Mouse (Mus musculus) forebrain, embryonic 16.5 days (tissue): ENCODE results near the gene Mms19. TPM values are rescaled to one million over a fixed set of nuclear protein-coding genes. Genes with fewer than 3 reads are reported as not detected.

ENCODE experiments used
- ATAC-seq: fragments of 200-750 bp; cut with Nextera tagmentation; 2 replicates; pipeline ENCODE4 v1.8.0; 2017; ENCODE audit warnings: mild to moderate bottlenecking, moderate library complexity
- H3K27ac ChIP-seq: fragments of 300-500 bp; sonication (generic); 2 replicates; pipeline ENCODE4 v1.5.1; 2014; ENCODE audit warnings: low read length, control low read depth
- H3K27me3 ChIP-seq: fragments of 300-500 bp; sonication (generic); replicated peaks from 2 replicates; pipeline ENCODE4 v1.6.1; 2014; ENCODE audit warnings: low read length; ENCODE audit not compliant: control insufficient read depth, insufficient read depth
- H3K36me3 ChIP-seq: fragments of 300-500 bp; sonication (generic); 2 replicates; pipeline ENCODE4 v1.6.1; 2014; ENCODE audit not compliant: control insufficient read depth, insufficient read depth
- H3K4me1 ChIP-seq: fragments of 300-500 bp; sonication (generic); replicated peaks from 2 replicates; pipeline ENCODE4 v1.6.1; 2014; ENCODE audit warnings: low read length; ENCODE audit not compliant: control insufficient read depth, insufficient read depth
- H3K4me2 ChIP-seq: fragments of 300-500 bp; sonication (generic); 2 replicates; pipeline ENCODE4 v1.6.1; 2014; ENCODE audit warnings: mild to moderate bottlenecking, low read length, control low read depth
- H3K4me3 ChIP-seq: fragments of 300-500 bp; sonication (generic); replicated peaks from 2 replicates; pipeline ENCODE4 v1.5.1; 2014; ENCODE audit warnings: mild to moderate bottlenecking, low read length, control low read depth
- H3K9ac ChIP-seq: fragments of 300-500 bp; sonication (generic); replicated peaks from 2 replicates; pipeline ENCODE4 v1.6.1; 2014; ENCODE audit warnings: low read depth, low read length, control low read depth
- H3K9me3 ChIP-seq: fragments of 300-500 bp; sonication (generic); 2 replicates; pipeline ENCODE4 v1.6.1; 2016; ENCODE audit warnings: low read length; ENCODE audit not compliant: control insufficient read depth
- WGBS: fragments of 180-500 bp; shearing (Covaris S2); extraction: QIAGEN DNeasy Blood & Tissue Kit; methylation state at CpG from one replicate; pipeline ENCODE4 v1.1.7; 2014; 5-methylcytosine and 5-hydroxymethylcytosine counted together
- polyA plus RNA-seq: library from polyadenylated mRNA; unstranded; fragments of >200 nt; fragmentation: Nextera tagmentation; extraction: Ambion mirVana; gene quantifications from 2 replicates; pipeline ENCODE4 v1.2.1, GENCODE M21; 2015

Mms19 gene
- polyA plus RNA-seq, 1 experiment from 2014 or later = 39.4 TPM

GRCm38 (mm10) chr19:41911178-41912073 lies 69.5 kb downstream of the Mms19 start, which contains the start of gene Pgam1:
Gene Pgam1, plus strand, starts transcription at chr19:41911923.
- Histone ChIP-seq H3K4me2 (peak within 1 kb of the TSS; percentile 75), H3K4me3 (peak within 1 kb of the TSS; percentile 98), H3K27ac (peak within 1 kb of the TSS; percentile 88), H3K4me1 (peaks cover 19% of the 10 kb centered on the region), H3K9me3 (no peaks in the 10 kb centered on the region), H3K27me3 (no peaks in the 10 kb centered on the region), H3K36me3 (peaks cover 2% of the 10 kb centered on the region; the same call in 1 of the 2 replicates), H3K9ac (peak within 1 kb of the TSS; percentile 85)
- 5% methylated on average over 53 of the region's 54 CpGs for WGBS
- ATAC-seq = peak; percentile 96

- Histone ChIP-seq H3K27me3 (no peaks in the 10 kb centered on the region), H3K36me3 (no peaks in the 10 kb centered on the region), H3K4me2 (no peak overlapping the region), H3K27ac (no peak overlapping the region), H3K9ac (no peak overlapping the region), H3K9me3 (no peaks in the 10 kb centered on the region), H3K4me3 (no peak overlapping the region), H3K4me1 (peaks cover 19% of the 10 kb centered on the region)
- ATAC-seq = no peak
- 88% methylated on average over 2 of the region's 2 CpGs for WGBS
Measured at GRCm38 (mm10) chr19:41910396-41910795, 70.6 kb downstream of the Mms19 start.

GRCm38 (mm10) chr19:41908736-41909135 lies 72.2 kb downstream of the Mms19 start:
- Histone ChIP-seq H3K27me3 (no peaks in the 10 kb centered on the region), H3K9ac (no peak overlapping the region), H3K4me2 (no peak overlapping the region), H3K9me3 (no peaks in the 10 kb centered on the region), H3K27ac (no peak overlapping the region), H3K4me3 (no peak overlapping the region), H3K4me1 (peaks cover 12% of the 10 kb centered on the region), H3K36me3 (no peaks in the 10 kb centered on the region)
- WGBS = 93% methylated on average over 3 of the region's 3 CpGs
- ATAC-seq = no peak

GRCm38 (mm10) chr19:41907079-41907760 lies 73.7 kb downstream of the Mms19 start:
- 57% methylated on average over 8 of the region's 8 CpGs for WGBS
- Histone ChIP-seq H3K4me3 (no peak overlapping the region), H3K27me3 (no peaks in the 10 kb centered on the region), H3K4me1 (no peaks in the 10 kb centered on the region), H3K27ac (no peak overlapping the region), H3K9me3 (no peaks in the 10 kb centered on the region), H3K9ac (no peak overlapping the region), H3K4me2 (no peak overlapping the region), H3K36me3 (no peaks in the 10 kb centered on the region)
- ATAC-seq = no peak

GRCm38 (mm10) chr19:41906311-41907078 lies 74.5 kb downstream of the Mms19 start:
- no peak overlapping the region for H3K27ac ChIP-seq
- WGBS = 67% methylated on average over 6 of the region's 6 CpGs
- no peak for ATAC-seq

GRCm38 (mm10) chr19:41905246-41905645 lies 75.7 kb downstream of the Mms19 start:
- WGBS = 93% methylated on average over 2 of the region's 2 CpGs
- no peaks in the 10 kb centered on the region for H3K27me3 ChIP-seq
- H3K4me2 ChIP-seq = no peak overlapping the region
- H3K27ac ChIP-seq = no peak overlapping the region
- no peaks in the 10 kb centered on the region for H3K36me3 ChIP-seq
- ATAC-seq = no peak
- no peak overlapping the region for H3K4me3 ChIP-seq
- no peaks in the 10 kb centered on the region for H3K9me3 ChIP-seq
- no peaks in the 10 kb centered on the region for H3K4me1 ChIP-seq
- H3K9ac ChIP-seq = no peak overlapping the region

More at GRCm38 (mm10) chr19:41906311-41907078, 74.5 kb downstream of the Mms19 start:
- Histone ChIP-seq H3K4me1 (no peaks in the 10 kb centered on the region), H3K36me3 (no peaks in the 10 kb centered on the region), H3K4me2 (no peak overlapping the region), H3K9ac (no peak overlapping the region), H3K27me3 (no peaks in the 10 kb centered on the region), H3K4me3 (no peak overlapping the region), H3K9me3 (no peaks in the 10 kb centered on the region)

GRCm38 (mm10) chr19:41902848-41903593 lies 77.9 kb downstream of the Mms19 start:
- H3K9me3 ChIP-seq = no peaks in the 10 kb centered on the region
- no peak overlapping the region for H3K4me3 ChIP-seq
- H3K4me1 ChIP-seq = no peaks in the 10 kb centered on the region
- H3K27ac ChIP-seq = no peak overlapping the region
- no peak overlapping the region for H3K4me2 ChIP-seq
- H3K27me3 ChIP-seq = no peaks in the 10 kb centered on the region
- H3K9ac ChIP-seq = no peak overlapping the region
- H3K36me3 ChIP-seq = no peaks in the 10 kb centered on the region
- no peak for ATAC-seq
- WGBS = 91% methylated on average over 10 of the region's 10 CpGs

- H3K27ac ChIP-seq = no peak overlapping the region
- WGBS = 52% methylated on average over 2 of the region's 2 CpGs
Measured at GRCm38 (mm10) chr19:41901696-41902095, 79.3 kb downstream of the Mms19 start.

More at GRCm38 (mm10) chr19:41901696-41902095, 79.3 kb downstream of the Mms19 start:
- Histone ChIP-seq H3K4me3 (no peak overlapping the region), H3K4me1 (no peaks in the 10 kb centered on the region), H3K9me3 (no peaks in the 10 kb centered on the region), H3K4me2 (no peak overlapping the region), H3K27me3 (no peaks in the 10 kb centered on the region), H3K9ac (no peak overlapping the region), H3K36me3 (no peaks in the 10 kb centered on the region)
- no peak for ATAC-seq
